ENCODE assay signal across 27 mouse cellular contexts in genomic region chr4:140248396-140248795, GRCm38 (mm10). TPM values are rescaled to one million over a fixed set of nuclear protein-coding genes. Genes with fewer than 3 reads are reported as not detected.
A peak's percentile ranks its signal among the peaks of the same experiment; 100 is the strongest.
DNase-seq lines count a peak whose midpoint lies in the region; ATAC-seq and TF ChIP-seq lines count a peak whose summit lies in the region.
"Had no signal": no experiment of that assay in that cellular context is flagged by ENCODE, and none has a peak within 500 bp of the region (broad histone marks: within the 10 kb centered on the region; RNA-seq: fewer than 3 reads in every experiment).

No protein-coding gene starts in this region.

- no peak overlapping the region for H3K4me3 ChIP-seq in forebrain, embryonic 11.5 days (ENCODE audit: low read depth, low read length)
- H3K4me3 ChIP-seq in forebrain, embryonic 12.5 days (replicated peaks): no peak overlapping the region
- no peak overlapping the region for H3K4me3 ChIP-seq in ES-Bruce4 (ENCODE audit: low read depth, low read length)
- H3K4me3 ChIP-seq: embryonic facial prominence, embryonic 10.5 days; embryonic facial prominence, embryonic 13.5 days; erythroblast, embryonic 14.5 days; heart, embryonic 12.5 days; heart, embryonic 15.5 days; hindbrain, embryonic 10.5 days; hindbrain, embryonic 13.5 days; intestine, embryonic 15.5 days had no signal

- peaks cover 51% of the 10 kb centered on the region for H3K27me3 ChIP-seq in forebrain, embryonic 11.5 days (ENCODE audit: control insufficient read depth, insufficient read depth, low read length)
- H3K27me3 ChIP-seq in forebrain, embryonic 12.5 days: peaks cover 86% of the 10 kb centered on the region
- peaks cover 3% of the 10 kb centered on the region; the same call in 1 of the 2 replicates for H3K27me3 ChIP-seq in ES-Bruce4 (ENCODE audit: control insufficient read depth, insufficient read depth, low read length, poor library complexity, severe bottlenecking)

- TF ChIP-seq EP300 in ES-Bruce4 (IDR thresholded peaks at IDR 0.05; ENCODE audit: insufficient read depth, low read depth, low read length): peak; percentile 54; the same call in 1 of the 2 replicates

- H3K27ac ChIP-seq in forebrain, embryonic 11.5 days (ENCODE audit: low read depth, low read length): no peak overlapping the region
- no peak overlapping the region for H3K27ac ChIP-seq in forebrain, embryonic 12.5 days
- H3K27ac ChIP-seq in ES-Bruce4 (ENCODE audit: insufficient read depth, low read length): 0 out of 2 replicates have a peak overlapping the region, but pooled peaks have one; percentile 34
- H3K27ac ChIP-seq: embryonic facial prominence, embryonic 10.5 days; embryonic facial prominence, embryonic 13.5 days; heart, embryonic 15.5 days; hindbrain, embryonic 10.5 days; hindbrain, embryonic 13.5 days; intestine, embryonic 15.5 days had no signal

- no peaks in the 10 kb centered on the region for H3K36me3 ChIP-seq in forebrain, embryonic 11.5 days (ENCODE audit: control insufficient read depth, insufficient read depth, low read length)
- no peaks in the 10 kb centered on the region for H3K36me3 ChIP-seq in forebrain, embryonic 12.5 days (replicated peaks)
- no peaks in the 10 kb centered on the region for H3K36me3 ChIP-seq in ES-Bruce4 (ENCODE audit: control insufficient read depth, insufficient read depth, low read length, poor library complexity, severe bottlenecking)
- H3K36me3 ChIP-seq: embryonic facial prominence, embryonic 10.5 days; embryonic facial prominence, embryonic 13.5 days; heart, embryonic 12.5 days; heart, embryonic 15.5 days; hindbrain, embryonic 10.5 days; hindbrain, embryonic 13.5 days; intestine, embryonic 15.5 days had no signal

- H3K9ac ChIP-seq in forebrain, embryonic 11.5 days (ENCODE audit: low read length): no peak overlapping the region
- H3K9ac ChIP-seq in forebrain, embryonic 12.5 days: no peak overlapping the region
- no peak overlapping the region for H3K9ac ChIP-seq in ES-Bruce4 (ENCODE audit: low read depth, poor library complexity, severe bottlenecking)
- H3K9ac ChIP-seq: embryonic facial prominence, embryonic 13.5 days; forebrain, postnatal 0 days; heart, embryonic 12.5 days; heart, embryonic 15.5 days; hindbrain, embryonic 13.5 days; intestine, embryonic 15.5 days had no signal

- H3K9me3 ChIP-seq in forebrain, embryonic 11.5 days (ENCODE audit: control insufficient read depth, low read length): no peaks in the 10 kb centered on the region
- H3K9me3 ChIP-seq in forebrain, embryonic 12.5 days: no peaks in the 10 kb centered on the region
- H3K9me3 ChIP-seq in ES-Bruce4 (replicated peaks; ENCODE audit: control insufficient read depth, insufficient read depth, low read length, poor library complexity, severe bottlenecking): no peaks in the 10 kb centered on the region
- H3K9me3 ChIP-seq: embryonic facial prominence, embryonic 10.5 days; embryonic facial prominence, embryonic 13.5 days; heart, embryonic 12.5 days; heart, embryonic 15.5 days; hindbrain, embryonic 10.5 days; hindbrain, embryonic 13.5 days; intestine, embryonic 15.5 days had no signal

- no peak for TF ChIP-seq POLR2A in ES-Bruce4 (IDR thresholded peaks at IDR 0.05; ENCODE audit: insufficient read depth, low read length)

- WGBS in forebrain, embryonic 11.5 days: under 1% methylated on average over 8 of the region's 8 CpGs
- WGBS in forebrain, embryonic 12.5 days: 3% methylated on average over 8 of the region's 8 CpGs

- peak; percentile 70 for DNase-seq in cerebellum, adult 9-11 months
- no peak for DNase-seq in cerebellum, postnatal 14 days
- DNase-seq in forebrain, embryonic 11.5 days (ENCODE audit: low spot score): no peak
- peak; percentile 85 for DNase-seq in R1 (ENCODE audit: low read depth, low spot score)
- DNase-seq in B cell, adult 2 months: no peak
- no peak for DNase-seq in frontal cortex, adult 2 months (ENCODE audit: extremely low spot score in 1 of 2, low spot score in 1 of 2)
- DNase-seq: adrenal gland, adult 2 months; adrenal gland, postnatal 14 days; embryo, embryonic 11 days; forebrain, postnatal 0 days; gastrocnemius, postnatal 25 days; heart, adult 18-20 months; heart, postnatal 10 days; heart, postnatal 36 days; kidney, adult 11 months; kidney, adult 8-10 months had no signal

- peaks cover 19% of the 10 kb centered on the region for H3K4me1 ChIP-seq in forebrain, embryonic 11.5 days (replicated peaks; ENCODE audit: control insufficient read depth, insufficient read depth, low read length)
- H3K4me1 ChIP-seq in forebrain, embryonic 12.5 days: peaks cover 61% of the 10 kb centered on the region
- H3K4me1 ChIP-seq in ES-Bruce4 (ENCODE audit: control insufficient read depth, insufficient read depth, low read length): peaks cover 2% of the 10 kb centered on the region

- no peak for ATAC-seq in forebrain, embryonic 11.5 days (replicated peaks; ENCODE audit: low FRiP score)
- ATAC-seq in forebrain, embryonic 12.5 days (ENCODE audit: low FRiP score): no peak
- ATAC-seq: forebrain, postnatal 0 days; hindbrain, embryonic 16.5 days; intestine, embryonic 15.5 days had no signal

- 0 out of 2 replicates have a peak overlapping the region, but pooled peaks have one; percentile 2 for H3K4me2 ChIP-seq in forebrain, embryonic 11.5 days (ENCODE audit: low read depth, low read length, severe bottlenecking)
- H3K4me2 ChIP-seq in forebrain, embryonic 12.5 days: no peak overlapping the region
- H3K4me2 ChIP-seq: embryonic facial prominence, embryonic 13.5 days; heart, embryonic 12.5 days; heart, embryonic 15.5 days; intestine, embryonic 15.5 days had no signal

- TF ChIP-seq CTCF in ES-Bruce4 (IDR thresholded peaks at IDR 0.05; ENCODE audit: low read depth, low read length): no peak

RNA-seq across cellular contexts. Expression of gene Igsf21, which starts 1.8 kb away (rescaled TPM):
- 12.7 and 13.3 TPM in 2 replicates for polyA plus RNA-seq in forebrain, embryonic 11.5 days (2014; fragmentation: Nextera tagmentation; extraction: Ambion mirVana)
- 21.7 and 22.8 TPM in 2 replicates for polyA plus RNA-seq in forebrain, embryonic 12.5 days (2016; fragmentation: Nextera tagmentation; extraction: Ambion mirVana)
- 0.40 and 0.79 TPM in 2 replicates for polyA plus RNA-seq in ES-Bruce4 (2011; ENCODE audit: insufficient read depth, insufficient read length, low read depth, missing spikeins)
- polyA plus RNA-seq in frontal cortex, adult 2 months (2012; rRNA removed): 54.8 and 58.2 TPM in 2 replicates

Comparison
In these comparisons a context has a peak if more than half of its experiments do, and no peak if none do; other contexts are left out.
1. DNase-seq: peak in cerebellum, adult 9-11 months (single experiment) and R1 (single experiment); none in cerebellum, postnatal 14 days (0 of 2), forebrain, embryonic 11.5 days (single experiment), B cell, adult 2 months (0 of 2) and frontal cortex, adult 2 months (0 of 2).